Mouse (Mus musculus): ENCODE measurements around the gene Tgif2.

- TF ChIP-seq POLR2A (IDR thresholded peaks at IDR 0.05; ENCODE audit: borderline replicate concordance, control insufficient read depth, low read depth, low read length), result no peak
- no peak for TF ChIP-seq CTCF (IDR thresholded peaks at IDR 0.05; ENCODE audit: control insufficient read depth, insufficient read depth, low read length)
These were observed 36.0 kb upstream of the Tgif2 start for GRCm38 (mm10) chr2:156803698-156804372.
